Mouse (Mus musculus): ENCODE data around the gene Cd81. TPM values are rescaled to one million over a fixed set of nuclear protein-coding genes. Genes with fewer than 3 reads are reported as not detected.

Gene Cd81
- polyA plus RNA-seq, 1 experiment from 2014 or later, result 225 TPM

GRCm38 (mm10) chr7:143027196-143027595 is 25.3 kb upstream of the Cd81 start:
- Histone ChIP-seq H3K27ac (no peak overlapping the region), H3K27me3 (ENCODE audit: poor library complexity, severe bottlenecking) (no peaks in the 10 kb centered on the region), H3K4me1 (no peaks in the 10 kb centered on the region), H3K4me3 (no peak overlapping the region), H3K36me3 (replicated peaks) (0 out of 2 replicates have a peak, but pooled peaks cover 2% of the 10 kb centered on the region), H3K9me3 (no peaks in the 10 kb centered on the region)
- 95% methylated on average over 4 of the region's 4 CpGs for WGBS
- DNase-seq (ENCODE audit: extremely low spot score, low spot score), result no peak

GRCm38 (mm10) chr7:143031816-143032215 is 20.7 kb upstream of the Cd81 start:
- 93% methylated on average over 1 of the region's 1 CpGs for WGBS
- DNase-seq (ENCODE audit: extremely low spot score, low spot score), result no peak

DNA sequence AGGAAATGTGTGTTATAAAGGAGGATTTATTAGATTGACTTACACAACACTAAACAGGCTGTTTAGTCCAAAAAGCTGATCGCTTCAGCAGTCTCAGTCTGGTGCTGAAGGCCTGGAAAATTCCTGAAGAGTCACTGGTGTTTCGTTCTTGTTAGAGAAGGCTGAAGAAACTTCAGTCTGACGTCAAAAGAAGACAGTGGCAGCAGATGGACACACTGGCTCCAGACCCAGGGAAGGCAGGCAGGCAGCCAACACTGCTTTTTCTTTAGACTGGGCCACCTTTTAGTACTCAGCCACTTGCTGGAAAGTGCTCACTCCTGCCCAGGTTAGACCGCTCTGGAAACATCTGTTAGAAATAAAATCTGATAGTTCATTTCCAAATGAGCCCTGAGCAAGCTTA is 19.0 kb upstream of the Cd81 start:
- H3K27me3 ChIP-seq (ENCODE audit: poor library complexity, severe bottlenecking), result no peaks in the 10 kb centered on the region
- no peaks in the 10 kb centered on the region for H3K9me3 ChIP-seq
- H3K36me3 ChIP-seq (replicated peaks), result no peaks in the 10 kb centered on the region
- no peak overlapping the region for H3K27ac ChIP-seq
- H3K4me3 ChIP-seq, result no peak overlapping the region
- DNase-seq (ENCODE audit: extremely low spot score, low spot score), result no peak
- WGBS, result 90% methylated on average over 4 of the region's 4 CpGs
- no peaks in the 10 kb centered on the region for H3K4me1 ChIP-seq

More at GRCm38 (mm10) chr7:143031816-143032215, 20.7 kb upstream of the Cd81 start:
- no peak overlapping the region for H3K4me3 ChIP-seq
- no peaks in the 10 kb centered on the region for H3K4me1 ChIP-seq
- no peaks in the 10 kb centered on the region for H3K9me3 ChIP-seq
- H3K27me3 ChIP-seq (ENCODE audit: poor library complexity, severe bottlenecking), result no peaks in the 10 kb centered on the region
- H3K36me3 ChIP-seq (replicated peaks), result no peaks in the 10 kb centered on the region
- H3K27ac ChIP-seq, result no peak overlapping the region

DNA sequence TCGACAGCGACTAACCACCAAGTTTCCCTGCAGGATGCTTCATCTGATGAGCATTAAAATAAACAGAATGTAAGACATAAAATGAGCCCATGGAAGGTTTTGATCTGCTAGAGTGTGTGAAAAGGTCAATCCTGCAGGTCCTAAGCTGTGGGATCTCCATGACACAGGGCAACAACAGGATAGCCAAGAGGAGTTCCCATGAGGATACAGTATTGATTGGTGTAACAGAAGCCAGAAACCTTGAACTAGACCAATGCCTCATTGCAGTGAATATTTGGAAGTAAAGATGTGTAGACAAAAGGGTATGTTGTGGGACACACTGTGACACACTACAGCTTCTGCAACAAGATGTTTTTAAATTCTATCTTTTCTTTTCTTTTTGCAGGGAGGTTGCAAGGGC is 18.4 kb upstream of the Cd81 start:
- Histone ChIP-seq H3K4me1 (no peaks in the 10 kb centered on the region), H3K36me3 (replicated peaks) (no peaks in the 10 kb centered on the region), H3K9me3 (no peaks in the 10 kb centered on the region), H3K4me3 (no peak overlapping the region), H3K27ac (no peak overlapping the region), H3K27me3 (ENCODE audit: poor library complexity, severe bottlenecking) (no peaks in the 10 kb centered on the region)
- no peak for DNase-seq (ENCODE audit: extremely low spot score, low spot score)
- WGBS, result 94% methylated on average over 2 of the region's 2 CpGs

DNA sequence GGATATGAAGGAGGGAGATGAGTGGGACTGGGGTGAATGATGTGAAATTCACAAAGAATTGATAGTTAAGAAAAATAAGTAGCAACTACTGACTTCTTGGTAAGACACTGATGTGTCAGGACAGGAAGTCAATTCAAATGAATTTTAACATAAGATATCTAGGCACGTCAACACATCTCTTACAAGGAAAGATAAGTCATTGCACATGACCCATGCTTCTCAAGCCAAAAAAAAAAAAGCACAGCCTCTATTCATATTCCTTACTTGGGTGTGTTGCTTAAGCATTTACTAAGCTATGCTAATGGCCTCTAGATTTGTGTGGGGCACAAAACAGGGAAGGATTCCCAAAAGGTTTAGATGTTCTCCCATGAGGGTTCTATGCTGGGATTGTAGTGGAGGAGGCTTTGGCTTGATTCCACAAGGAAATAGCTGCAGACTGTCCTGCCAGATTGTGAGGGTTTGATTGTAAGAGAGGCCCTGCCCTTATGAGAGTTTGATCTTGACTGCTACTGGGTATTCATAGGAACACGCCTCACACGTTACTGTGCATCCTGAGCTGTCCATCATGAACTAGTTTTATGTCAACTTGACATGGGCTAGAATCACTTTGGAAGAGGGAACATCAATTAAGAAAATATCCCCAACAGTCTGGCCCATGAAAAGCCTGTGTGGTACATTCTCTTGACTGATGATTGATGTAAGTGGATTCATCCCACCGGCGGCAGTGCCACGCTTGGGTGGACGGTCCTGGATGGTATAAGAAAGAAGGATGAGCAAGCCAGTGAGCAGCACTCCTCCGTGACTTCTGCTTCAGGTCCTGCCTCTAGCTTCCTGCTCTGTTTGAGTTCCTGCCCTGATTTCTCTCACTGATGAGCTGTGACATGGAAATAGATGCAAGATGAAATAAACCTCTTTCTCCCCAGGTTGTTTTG is 17.8 kb upstream of the Cd81 start:
- no peak for DNase-seq (ENCODE audit: extremely low spot score, low spot score)
- 95% methylated on average over 8 of the region's 8 CpGs for WGBS
- H3K4me1 ChIP-seq, result no peaks in the 10 kb centered on the region
- no peaks in the 10 kb centered on the region for H3K9me3 ChIP-seq
- no peaks in the 10 kb centered on the region for H3K27me3 ChIP-seq (ENCODE audit: poor library complexity, severe bottlenecking)
- no peak overlapping the region for H3K4me3 ChIP-seq
- no peak overlapping the region for H3K27ac ChIP-seq
- no peaks in the 10 kb centered on the region for H3K36me3 ChIP-seq (replicated peaks)

DNA sequence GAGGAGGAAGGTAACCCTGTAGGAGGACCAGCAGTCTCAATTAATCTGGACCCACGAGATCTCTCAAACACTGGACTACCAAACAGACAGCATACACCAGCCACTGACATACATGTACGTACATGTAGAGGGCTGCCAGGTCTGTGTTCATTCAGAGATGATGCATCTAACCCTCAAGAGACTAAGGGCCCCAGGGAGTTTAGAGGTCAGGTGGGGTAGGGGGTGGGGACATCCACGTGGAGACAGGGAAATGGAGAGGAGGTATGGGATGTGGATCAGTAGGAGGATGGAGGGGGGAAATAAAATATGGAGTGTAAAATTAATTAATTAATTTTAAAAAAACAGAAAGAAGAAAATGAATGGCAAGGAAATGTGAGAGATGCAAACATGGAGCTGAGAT is 15.8 kb upstream of the Cd81 start:
- Histone ChIP-seq H3K4me1 (peaks cover 3% of the 10 kb centered on the region; the same call in 1 of the 2 replicates), H3K36me3 (replicated peaks) (no peaks in the 10 kb centered on the region), H3K27me3 (ENCODE audit: poor library complexity, severe bottlenecking) (no peaks in the 10 kb centered on the region), H3K4me3 (no peak overlapping the region), H3K27ac (no peak overlapping the region), H3K9me3 (no peaks in the 10 kb centered on the region)
- 90% methylated on average over 3 of the region's 3 CpGs for WGBS
- no peak for DNase-seq (ENCODE audit: extremely low spot score, low spot score)

GRCm38 (mm10) chr7:143037306-143037705 is 15.2 kb upstream of the Cd81 start:
- Histone ChIP-seq H3K27me3 (ENCODE audit: poor library complexity, severe bottlenecking) (no peaks in the 10 kb centered on the region), H3K4me1 (peaks cover 8% of the 10 kb centered on the region; the same call in 1 of the 2 replicates)
- 90% methylated on average over 4 of the region's 4 CpGs for WGBS

DNA sequence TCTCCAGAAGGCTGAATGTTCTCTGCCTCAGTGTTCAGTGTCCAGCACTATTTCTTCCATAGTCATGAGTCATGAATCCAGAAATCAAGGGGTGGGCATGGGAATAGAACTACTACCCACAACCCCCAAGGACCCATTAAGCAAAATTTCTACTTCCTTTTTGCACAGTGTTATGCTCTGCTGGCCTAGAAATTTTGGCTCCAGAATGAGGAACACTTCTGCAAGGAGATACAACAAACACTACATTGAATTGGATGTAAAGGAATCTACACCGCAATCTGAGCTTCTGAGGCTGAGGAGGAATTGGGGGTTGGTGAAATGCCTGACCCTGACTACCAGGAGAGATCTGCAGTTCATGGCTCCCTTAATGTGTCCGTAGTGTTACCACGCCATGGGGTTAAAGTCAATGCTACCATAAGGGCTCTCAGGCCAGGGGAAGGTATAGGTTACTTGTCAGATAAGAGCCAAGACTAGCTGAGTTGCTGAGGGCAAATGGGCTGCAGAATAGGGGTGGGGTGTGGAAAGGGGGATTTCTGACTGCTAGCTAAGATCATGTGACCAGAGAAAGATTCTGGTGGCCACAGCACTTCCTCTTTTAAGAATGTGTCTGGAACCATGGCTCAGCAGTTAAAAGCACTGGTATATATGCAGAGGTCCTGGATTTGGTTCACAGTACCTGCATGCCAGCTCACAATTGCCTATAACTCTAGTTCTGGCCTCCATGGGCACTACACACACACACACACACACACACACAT is 14.2 kb upstream of the Cd81 start:
- Histone ChIP-seq H3K27ac (no peak overlapping the region), H3K4me3 (no peak overlapping the region), H3K36me3 (replicated peaks) (no peaks in the 10 kb centered on the region), H3K9me3 (no peaks in the 10 kb centered on the region), H3K27me3 (ENCODE audit: poor library complexity, severe bottlenecking) (no peaks in the 10 kb centered on the region), H3K4me1 (peaks cover 11% of the 10 kb centered on the region; the same call in 1 of the 2 replicates)
- WGBS, result 94% methylated on average over 3 of the region's 3 CpGs
- no peak for DNase-seq (ENCODE audit: extremely low spot score, low spot score)

More at GRCm38 (mm10) chr7:143037306-143037705, 15.2 kb upstream of the Cd81 start:
- Histone ChIP-seq H3K27ac (no peak overlapping the region), H3K36me3 (replicated peaks) (no peaks in the 10 kb centered on the region), H3K4me3 (no peak overlapping the region), H3K9me3 (no peaks in the 10 kb centered on the region)
- DNase-seq (ENCODE audit: extremely low spot score, low spot score), result no peak

- no peak overlapping the region for H3K27ac ChIP-seq
- 91% methylated on average over 3 of the region's 3 CpGs for WGBS
- DNase-seq (ENCODE audit: extremely low spot score, low spot score), result no peak
These were observed 12.0 kb upstream of the Cd81 start for GRCm38 (mm10) chr7:143040561-143040960.

GRCm38 (mm10) chr7:143041138-143041822 is 11.3 kb upstream of the Cd81 start:
- H3K9me3 ChIP-seq, result no peaks in the 10 kb centered on the region
- no peak overlapping the region for H3K4me3 ChIP-seq
- DNase-seq (ENCODE audit: extremely low spot score, low spot score), result no peak
- WGBS, result 81% methylated on average over 3 of the region's 3 CpGs
- no peaks in the 10 kb centered on the region for H3K27me3 ChIP-seq (ENCODE audit: poor library complexity, severe bottlenecking)
- no peaks in the 10 kb centered on the region for H3K36me3 ChIP-seq (replicated peaks)
- peaks cover 11% of the 10 kb centered on the region; the same call in 1 of the 2 replicates for H3K4me1 ChIP-seq
- peak overlapping the region; percentile 48; the same call in 1 of the 2 replicates for H3K27ac ChIP-seq

More at GRCm38 (mm10) chr7:143040561-143040960, 12.0 kb upstream of the Cd81 start:
- Histone ChIP-seq H3K4me1 (peaks cover 11% of the 10 kb centered on the region; the same call in 1 of the 2 replicates), H3K36me3 (replicated peaks) (no peaks in the 10 kb centered on the region), H3K27me3 (ENCODE audit: poor library complexity, severe bottlenecking) (no peaks in the 10 kb centered on the region), H3K9me3 (no peaks in the 10 kb centered on the region), H3K4me3 (no peak overlapping the region)

GRCm38 (mm10) chr7:143042089-143042488 is 10.4 kb upstream of the Cd81 start:
- H3K9me3 ChIP-seq, result no peaks in the 10 kb centered on the region
- H3K27me3 ChIP-seq (ENCODE audit: poor library complexity, severe bottlenecking), result no peaks in the 10 kb centered on the region
- H3K4me3 ChIP-seq, result no peak overlapping the region
- H3K27ac ChIP-seq, result peak overlapping the region; percentile 48; the same call in 1 of the 2 replicates
- no peak for DNase-seq (ENCODE audit: extremely low spot score, low spot score)
- WGBS, result 86% methylated on average over 3 of the region's 3 CpGs
- no peaks in the 10 kb centered on the region for H3K36me3 ChIP-seq (replicated peaks)
- H3K4me1 ChIP-seq, result peaks cover 11% of the 10 kb centered on the region; the same call in 1 of the 2 replicates

DNA sequence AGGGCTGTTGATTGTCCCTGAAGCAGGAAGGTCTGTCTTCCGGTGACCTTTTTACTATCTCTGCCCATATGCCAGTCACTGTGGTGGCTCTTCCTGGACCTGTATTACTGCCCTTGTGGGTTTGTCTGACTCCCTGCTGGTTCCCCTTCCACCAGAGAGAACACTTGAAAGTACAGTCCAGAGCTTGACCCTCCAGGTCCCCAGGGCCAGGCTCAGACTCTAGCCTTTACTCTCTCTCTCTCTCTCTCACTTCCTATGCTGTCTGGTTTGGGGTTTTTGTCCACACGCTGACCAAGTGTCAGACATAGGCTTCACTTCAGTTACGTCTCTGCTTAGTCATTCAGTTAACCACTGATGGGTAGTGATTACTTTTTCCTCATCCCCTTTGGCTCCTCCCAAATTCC is 9.6 kb upstream of the Cd81 start:
- Histone ChIP-seq H3K4me3 (no peak overlapping the region), H3K9me3 (no peaks in the 10 kb centered on the region), H3K27ac (0 out of 2 replicates have a peak overlapping the region, but pooled peaks have one; percentile 30)

More for the DNA sequence above, 9.6 kb upstream of the Cd81 start:
- H3K36me3 ChIP-seq (replicated peaks), result no peaks in the 10 kb centered on the region
- WGBS, result 87% methylated on average over 3 of the region's 3 CpGs
- no peaks in the 10 kb centered on the region for H3K27me3 ChIP-seq (ENCODE audit: poor library complexity, severe bottlenecking)
- DNase-seq (ENCODE audit: extremely low spot score, low spot score), result no peak
- peaks cover 11% of the 10 kb centered on the region; the same call in 1 of the 2 replicates for H3K4me1 ChIP-seq

Measured in forebrain, embryonic 10.5 days (tissue).